Mouse (Mus musculus): ENCODE measurements around the gene Gstm1. TPM values are rescaled to one million over a fixed set of nuclear protein-coding genes. Genes with fewer than 3 reads are reported as not detected.

The Gstm1 gene
- total and polyA plus RNA-seq, 3 experiments: 0.31 to 6.7 TPM; not detected in 1

- H3K27ac ChIP-seq (ENCODE audit: control insufficient read depth, low read depth, low read length): no peak overlapping the region
- H3K9me3 ChIP-seq (replicated peaks; ENCODE audit: insufficient read depth, low read length): no peaks in the 10 kb centered on the region
- peaks cover 7 to 13% of the 10 kb centered on the region in 2 experiments; a peak in 3 of 4 replicates for H3K27me3 ChIP-seq (ENCODE audit: control insufficient read depth in 1 of 2, insufficient read depth in 2 of 2, low read length in 2 of 2)
- TF ChIP-seq USF1 (IDR thresholded peaks at IDR 0.05; ENCODE audit: low read depth, low read length) (no peak), MAZ (IDR thresholded peaks at IDR 0.05; ENCODE audit: low read depth, low read length) (no peak), POLR2AphosphoS2 (IDR thresholded peaks at IDR 0.05; ENCODE audit: low read length) (no peak), MYB (IDR thresholded peaks at IDR 0.05; ENCODE audit: low read depth, low read length) (no peak), ZKSCAN1 (IDR thresholded peaks at IDR 0.05; ENCODE audit: low read depth, low read length) (no peak), ZC3H11A (IDR thresholded peaks at IDR 0.05; ENCODE audit: low read depth, low read length) (no peak), TBP (IDR thresholded peaks at IDR 0.05; ENCODE audit: low read depth, low read length) (no peak), CHD1 (IDR thresholded peaks at IDR 0.05; ENCODE audit: low read depth, low read length) (no peak), RAD21 (IDR thresholded peaks at IDR 0.05; ENCODE audit: low read depth, low read length) (no peak), EP300 (IDR thresholded peaks at IDR 0.05; ENCODE audit: low read depth in 1 of 2, low read length in 2 of 2) (no peak), USF2 (IDR thresholded peaks at IDR 0.05; ENCODE audit: borderline replicate concordance in 1 of 2, insufficient read depth in 1 of 2, low read depth in 1 of 2, low read length in 2 of 2) (no peak), RCOR1 (IDR thresholded peaks at IDR 0.05; ENCODE audit: low read depth, low read length) (no peak), GABPA (IDR thresholded peaks at IDR 0.05; ENCODE audit: low read depth, low read length) (no peak), NRF1 (IDR thresholded peaks at IDR 0.05; ENCODE audit: insufficient read depth, low read depth, low read length, poor library complexity, severe bottlenecking) (no peak), CHD2 (IDR thresholded peaks at IDR 0.05; ENCODE audit: low read length) (no peak), MAX (IDR thresholded peaks at IDR 0.05; ENCODE audit: low read length) (no peak), KAT2A (conservative IDR thresholded peaks at IDR 0.05; ENCODE audit: low read depth, low read length) (no peak), POLR2A (IDR thresholded peaks at IDR 0.05; ENCODE audit: control insufficient read depth in 1 of 2, insufficient read depth in 1 of 2, low read depth in 1 of 2, low read length in 2 of 2, poor library complexity in 1 of 2) (no peak)
- no peaks in the 10 kb centered on the region for H3K36me3 ChIP-seq (ENCODE audit: control insufficient read depth in 1 of 2, insufficient read depth in 2 of 2, low read length in 2 of 2)
- H3K4me3 ChIP-seq (ENCODE audit: control insufficient read depth in 1 of 2, insufficient read depth in 1 of 2, low read depth in 2 of 2, low read length in 2 of 2): no peak overlapping the region
- no peaks in the 10 kb centered on the region for H3K79me2 ChIP-seq (ENCODE audit: control insufficient read depth, insufficient read depth, low read length, poor library complexity)
- H3K4me1 ChIP-seq (ENCODE audit: control insufficient read depth in 1 of 2, insufficient read depth in 2 of 2, low read length in 2 of 2): no peaks in the 10 kb centered on the region
- no peak for DNase-seq (ENCODE audit: low read depth, low spot score)
- H3K9ac ChIP-seq (ENCODE audit: control insufficient read depth, low read depth, low read length, poor library complexity, severe bottlenecking): no peak overlapping the region
These were observed 33.3 kb downstream of the Gstm1 start for GRCm38 (mm10) chr3:107984471-107984870.

DNA sequence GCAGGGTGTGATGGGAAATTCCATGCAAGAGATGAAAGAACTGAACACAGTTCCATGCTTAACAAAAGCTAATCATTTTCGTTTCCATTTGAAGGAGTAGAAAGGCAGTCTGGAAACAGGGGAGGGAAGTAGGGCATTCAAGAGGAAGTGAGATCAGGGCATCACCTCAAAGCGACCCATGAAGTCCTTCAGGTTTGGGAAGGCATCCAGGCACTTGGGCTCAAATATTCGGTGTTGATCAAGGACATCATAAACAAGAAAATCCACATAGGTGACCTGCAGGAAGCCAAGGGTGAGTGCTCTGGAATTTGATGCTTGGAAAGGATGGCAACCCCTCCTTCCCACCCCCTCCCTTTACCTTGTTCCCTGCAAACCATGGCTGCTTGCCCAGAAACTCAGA lies 34.0 kb downstream of the Gstm1 start:
- Histone ChIP-seq H3K4me1 (ENCODE audit: control insufficient read depth in 1 of 2, insufficient read depth in 2 of 2, low read length in 2 of 2) (no peaks in the 10 kb centered on the region), H3K27ac (ENCODE audit: control insufficient read depth, low read depth, low read length) (no peak overlapping the region), H3K9me3 (replicated peaks; ENCODE audit: insufficient read depth, low read length) (no peaks in the 10 kb centered on the region), H3K4me3 (ENCODE audit: control insufficient read depth in 1 of 2, insufficient read depth in 1 of 2, low read depth in 2 of 2, low read length in 2 of 2) (no peak overlapping the region), H3K27me3 (ENCODE audit: control insufficient read depth in 1 of 2, insufficient read depth in 2 of 2, low read length in 2 of 2) (peaks cover 7 to 13% of the 10 kb centered on the region in 2 experiments; a peak in 3 of 4 replicates), H3K79me2 (ENCODE audit: control insufficient read depth, insufficient read depth, low read length, poor library complexity) (no peaks in the 10 kb centered on the region), H3K9ac (ENCODE audit: control insufficient read depth, low read depth, low read length, poor library complexity, severe bottlenecking) (no peak overlapping the region), H3K36me3 (ENCODE audit: control insufficient read depth in 1 of 2, insufficient read depth in 2 of 2, low read length in 2 of 2) (no peaks in the 10 kb centered on the region)
- TF ChIP-seq CTCF (IDR thresholded peaks at IDR 0.05 in 2 of 3, conservative IDR thresholded peaks at IDR 0.05 in 1 of 3; ENCODE audit: control insufficient read depth in 1 of 3, insufficient read depth in 1 of 3, low read depth in 2 of 3, low read length in 3 of 3, poor library complexity in 1 of 3, severe bottlenecking in 1 of 3): no peak
- TF ChIP-seq NRF1 (IDR thresholded peaks at IDR 0.05; ENCODE audit: insufficient read depth, low read depth, low read length, poor library complexity, severe bottlenecking): no peak
- no peak for TF ChIP-seq GATA1 (IDR thresholded peaks at IDR 0.05; ENCODE audit: low read depth, low read length)
- TF ChIP-seq ZC3H11A (IDR thresholded peaks at IDR 0.05; ENCODE audit: low read depth, low read length): no peak
- no peak for TF ChIP-seq CHD1 (IDR thresholded peaks at IDR 0.05; ENCODE audit: low read depth, low read length)
- TF ChIP-seq MAZ (IDR thresholded peaks at IDR 0.05; ENCODE audit: low read depth, low read length): no peak
- no peak for TF ChIP-seq UBTF (IDR thresholded peaks at IDR 0.05; ENCODE audit: borderline replicate concordance, insufficient read depth, low read depth, low read length)
- no peak for TF ChIP-seq USF1 (IDR thresholded peaks at IDR 0.05; ENCODE audit: low read depth, low read length)
- no peak for TF ChIP-seq KAT2A (conservative IDR thresholded peaks at IDR 0.05; ENCODE audit: low read depth, low read length)
- TF ChIP-seq TCF12 (IDR thresholded peaks at IDR 0.05; ENCODE audit: low read depth, low read length): no peak
- TF ChIP-seq MAFK (IDR thresholded peaks at IDR 0.05; ENCODE audit: borderline replicate concordance, low read depth, low read length): no peak
- DNase-seq (ENCODE audit: low read depth, low spot score): no peak

Measured in MEL (cell line).